Mouse (Mus musculus): ENCODE data around the gene Trp73.
A peak's percentile ranks its signal among the peaks of the same experiment; 100 is the strongest.

DNA sequence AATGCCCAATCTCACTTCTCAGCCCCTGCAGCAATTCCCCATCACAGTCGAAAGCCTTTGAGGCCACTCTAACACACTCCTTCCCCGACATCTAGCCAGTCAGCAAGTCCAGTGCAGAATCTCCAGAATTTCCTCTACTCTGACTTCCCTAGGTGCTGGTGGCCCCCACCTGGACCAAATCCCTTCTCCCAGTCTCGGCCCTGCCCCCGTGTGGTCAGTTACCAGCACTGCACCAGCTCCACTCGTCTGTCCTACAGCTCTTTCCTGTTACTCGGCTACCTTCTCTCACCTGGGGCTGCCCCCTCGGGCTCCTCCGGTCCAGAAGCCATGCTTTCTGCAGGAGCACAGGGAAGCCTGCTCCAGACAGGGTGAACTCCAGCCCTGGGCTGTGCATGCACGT, 46.8 kb downstream of the Trp73 start:
- TF ChIP-seq CTCF (IDR thresholded peaks at IDR 0.05; ENCODE audit: control insufficient read depth, insufficient read depth, low read length) (peak; percentile 74), POLR2A (IDR thresholded peaks at IDR 0.05; ENCODE audit: borderline replicate concordance, control insufficient read depth, low read depth, low read length) (no peak)

All from bone marrow, adult 2 months (tissue).